Mouse (Mus musculus) spleen, postnatal 14 days (tissue): ENCODE data around the gene Spata13.

Source experiments
- DNase-seq, 2 experiments: peaks; one replicate each; pipeline ENCODE4 v3.0.0; 2021 to 2022; ENCODE audit warnings: low spot score in 2 of 2

The Spata13 gene

DNA sequence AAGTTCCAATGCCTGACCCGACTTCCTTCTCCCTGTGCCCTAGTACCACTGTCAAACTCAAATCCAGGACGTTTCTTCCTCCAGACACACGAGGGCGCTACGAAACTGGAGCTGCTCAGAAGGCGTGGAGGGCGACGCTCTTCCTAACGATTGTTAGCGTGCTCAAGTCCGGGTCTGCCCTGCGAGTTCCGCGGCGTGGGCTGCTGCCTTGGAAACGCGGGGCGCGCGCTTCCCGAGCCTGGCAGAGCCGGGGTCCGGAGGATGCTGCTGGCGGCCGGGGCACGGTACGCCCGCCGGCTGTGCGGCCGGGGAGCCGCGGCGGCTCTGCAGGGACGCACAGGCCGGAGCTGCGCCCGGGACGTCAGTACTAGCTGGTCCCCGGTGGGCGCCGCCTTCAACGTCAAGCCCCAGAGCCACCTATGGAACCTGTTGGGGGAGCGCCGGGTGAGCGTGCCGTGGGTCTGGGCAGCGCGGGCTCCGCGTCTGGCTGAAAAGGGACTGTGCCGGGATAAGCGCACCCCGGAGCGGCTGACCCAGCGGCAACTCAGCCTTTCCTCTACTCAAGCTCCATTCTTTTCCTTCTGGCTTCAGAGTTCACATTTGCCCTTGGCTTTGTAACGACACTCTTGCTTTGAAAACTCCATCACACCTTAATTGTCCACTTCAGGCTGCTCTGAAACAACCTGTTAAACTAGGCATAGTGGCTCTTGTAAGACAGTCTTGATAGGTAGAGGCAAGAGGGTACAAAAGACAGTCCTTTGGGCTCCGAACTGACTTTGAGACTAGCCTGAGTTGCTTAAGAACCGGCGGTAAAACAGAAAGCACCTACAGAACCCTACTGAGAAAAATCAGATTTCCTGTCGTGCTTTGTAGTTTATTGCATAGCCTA is 150.9 kb downstream of the Spata13 start, which contains the start of gene Mipep:
TSS of gene Mipep (plus strand) at position 147 of the 889 bp plus-strand sequence.
- peak; percentile 70 to 80 for DNase-seq

DNA sequence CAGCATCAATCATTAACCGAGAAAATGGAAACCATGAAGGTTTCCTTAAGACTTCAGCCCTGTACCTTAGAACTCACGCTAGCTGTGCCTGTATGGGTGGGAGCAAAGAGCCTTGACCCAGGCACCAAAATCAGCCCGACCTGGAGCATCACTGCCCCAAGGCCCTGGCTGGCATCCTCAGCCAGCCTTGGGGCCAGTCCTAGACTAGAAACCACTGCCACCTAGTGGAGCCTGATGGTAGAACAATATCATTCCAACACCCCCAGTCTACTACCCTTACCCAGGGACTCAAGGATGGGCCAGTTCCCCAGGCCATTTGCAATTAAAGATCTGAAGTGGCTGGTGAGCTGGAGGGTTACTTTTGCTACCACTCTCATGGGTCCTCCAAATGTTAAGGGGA is 156.3 kb downstream of the Spata13 start:
- peak in 1 of 2 experiments; percentile 59 for DNase-seq

DNA sequence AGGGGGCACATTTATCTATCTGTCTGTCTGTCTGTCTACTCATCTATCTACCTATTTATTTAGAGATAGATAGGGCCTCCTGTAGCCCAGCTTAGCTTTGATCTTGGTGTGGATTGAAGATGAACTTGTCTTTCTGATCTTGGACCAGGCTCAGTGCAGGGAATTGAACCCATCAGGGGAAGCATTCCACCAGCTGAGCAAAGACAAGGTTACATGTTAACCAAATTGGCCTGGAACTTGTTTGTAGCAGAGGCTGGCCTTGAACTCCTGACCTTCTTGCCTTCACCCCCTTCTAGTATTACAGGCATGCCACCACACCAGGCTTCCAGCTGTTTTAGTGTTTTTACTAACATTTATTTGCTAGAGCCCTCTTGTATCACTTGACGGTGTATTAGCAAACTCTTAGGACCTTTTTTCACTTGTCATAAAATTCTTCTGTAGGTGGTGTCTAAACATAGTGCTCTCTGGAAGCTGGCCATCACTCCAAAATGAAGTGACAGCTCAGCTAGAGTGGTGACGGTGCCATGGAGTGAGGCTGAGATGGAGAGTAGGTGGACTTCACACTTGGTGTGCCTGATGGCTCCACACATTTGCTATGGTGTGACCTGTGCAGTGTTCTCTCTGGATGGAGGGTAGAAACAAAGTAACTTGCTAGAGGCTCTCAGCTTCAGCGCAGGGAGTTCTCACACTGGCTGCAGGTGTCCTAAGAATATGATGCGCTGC is 163.0 kb downstream of the Spata13 start:
- DNase-seq, result no peak

DNA sequence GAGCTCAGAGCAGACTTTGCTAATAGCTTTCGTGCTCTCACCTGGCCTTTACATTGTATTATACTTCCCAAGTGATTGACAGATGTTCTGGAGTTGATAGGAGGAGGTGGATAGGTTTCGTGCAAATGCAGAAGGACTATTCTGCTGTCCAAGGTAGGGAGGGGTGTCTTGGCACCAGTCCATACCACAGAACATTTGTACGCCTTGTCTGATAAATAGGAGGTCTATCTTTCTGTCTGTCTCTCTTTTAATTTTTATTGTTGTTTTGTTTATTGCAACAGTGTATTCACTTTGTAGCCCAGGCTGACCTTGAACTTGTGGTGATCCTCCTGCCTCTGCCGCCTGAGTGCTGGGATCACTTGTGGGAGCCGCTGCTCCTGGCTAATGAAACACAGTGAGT is 163.8 kb downstream of the Spata13 start:
- DNase-seq, result no peak

DNA sequence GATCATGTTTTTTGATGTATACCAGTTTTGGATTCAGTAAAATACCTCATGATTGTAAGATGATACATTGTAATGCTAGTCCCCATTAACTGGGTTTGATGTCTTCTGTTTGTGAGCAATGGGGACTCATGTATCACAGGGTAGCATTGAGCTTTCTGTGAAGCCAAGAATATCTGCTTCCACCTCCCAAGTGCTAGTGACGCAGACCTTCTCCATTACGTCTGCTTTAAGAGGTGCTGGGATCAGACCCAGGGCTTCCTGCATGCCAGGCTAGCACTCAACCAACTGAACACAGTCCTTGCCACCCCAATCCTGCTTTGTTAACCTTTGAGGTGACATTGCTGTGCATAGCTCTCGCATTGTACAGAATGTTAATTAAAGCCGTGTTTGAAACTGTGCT is 164.9 kb downstream of the Spata13 start:
- no peak for DNase-seq

DNA sequence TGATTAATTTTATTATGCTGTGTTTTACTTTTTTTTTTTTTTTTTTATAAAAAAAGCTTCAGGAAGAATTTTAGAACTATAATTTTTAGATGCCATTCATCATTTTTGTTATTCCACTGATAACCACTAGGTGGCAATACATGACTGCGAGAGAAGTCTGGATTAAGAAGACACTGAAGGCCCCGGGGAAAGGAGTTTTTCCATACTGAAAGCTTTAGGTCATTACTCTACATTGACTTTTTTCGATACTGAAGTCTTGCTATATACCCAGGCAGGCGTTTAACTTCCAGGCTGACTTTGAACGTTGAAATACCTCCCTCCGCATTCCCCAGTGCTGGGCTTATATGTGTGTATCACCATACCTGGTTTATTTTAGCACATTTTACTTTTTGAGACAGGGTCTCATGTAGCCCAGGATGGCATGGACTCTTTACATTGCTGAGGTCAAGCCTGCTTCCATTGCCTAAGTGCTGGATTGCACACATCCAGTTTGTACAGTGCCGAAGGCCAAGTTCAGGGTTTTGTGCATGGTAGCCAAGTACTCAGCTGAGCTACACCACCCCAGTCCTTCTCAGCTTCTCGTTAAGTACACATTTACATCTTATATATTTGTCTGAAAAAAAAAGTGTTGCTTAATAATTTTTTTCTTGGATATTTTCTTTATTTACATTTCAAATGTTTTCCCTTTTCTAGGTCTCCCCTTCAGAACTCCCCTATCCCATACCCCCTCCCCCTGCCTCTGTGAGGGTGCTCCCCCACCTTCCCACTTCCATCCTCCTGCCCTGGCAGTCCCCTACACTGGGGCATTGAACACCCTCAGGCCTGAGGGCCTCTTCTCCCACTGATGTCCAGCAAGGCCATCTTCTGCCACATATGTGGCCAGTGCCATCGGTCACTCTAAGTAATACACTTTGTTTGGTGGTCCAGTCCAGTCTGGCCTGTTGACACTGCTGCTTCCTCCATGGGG is 166.2 kb downstream of the Spata13 start:
- DNase-seq, result no peak

DNA sequence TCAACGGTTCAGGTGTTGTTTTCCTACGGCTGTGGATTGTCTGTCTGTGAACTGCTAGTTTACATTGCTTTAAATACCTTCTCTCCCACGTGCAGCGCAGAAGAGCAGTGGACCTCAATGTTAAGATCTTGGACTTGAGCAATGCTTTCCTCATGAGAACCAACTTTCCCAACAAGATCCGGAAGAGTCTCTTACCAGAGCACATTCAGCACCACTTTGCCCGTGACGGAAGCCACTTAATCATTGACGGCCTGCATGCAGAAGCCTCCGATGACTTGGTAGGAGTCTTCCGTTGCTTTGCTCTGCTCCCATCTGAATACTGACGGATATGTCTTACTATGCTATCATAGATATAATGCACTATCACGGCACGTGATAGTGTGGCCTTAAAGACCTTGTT is 168.2 kb downstream of the Spata13 start:
- DNase-seq, result no peak

DNA sequence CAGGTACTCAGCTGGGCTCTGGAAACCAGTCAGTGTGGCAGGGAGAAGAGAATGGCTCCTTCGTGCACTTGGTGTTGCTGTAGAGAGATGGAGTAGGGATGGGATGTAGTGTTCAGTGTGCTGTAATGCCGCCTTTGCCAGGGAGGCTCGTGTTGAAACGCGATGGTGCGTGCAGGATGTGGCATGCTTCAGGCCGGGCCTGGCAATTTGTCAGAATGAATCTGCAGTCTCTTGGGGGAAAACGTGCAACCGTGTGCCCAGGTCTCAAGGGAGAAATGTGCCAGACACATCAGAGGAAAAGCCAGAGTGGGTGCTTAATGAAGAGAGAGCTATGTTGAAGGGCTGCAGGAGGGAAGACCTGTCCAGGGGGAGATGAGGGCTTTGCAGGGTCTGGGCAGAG is 171.2 kb downstream of the Spata13 start:
- DNase-seq, result no peak

DNA sequence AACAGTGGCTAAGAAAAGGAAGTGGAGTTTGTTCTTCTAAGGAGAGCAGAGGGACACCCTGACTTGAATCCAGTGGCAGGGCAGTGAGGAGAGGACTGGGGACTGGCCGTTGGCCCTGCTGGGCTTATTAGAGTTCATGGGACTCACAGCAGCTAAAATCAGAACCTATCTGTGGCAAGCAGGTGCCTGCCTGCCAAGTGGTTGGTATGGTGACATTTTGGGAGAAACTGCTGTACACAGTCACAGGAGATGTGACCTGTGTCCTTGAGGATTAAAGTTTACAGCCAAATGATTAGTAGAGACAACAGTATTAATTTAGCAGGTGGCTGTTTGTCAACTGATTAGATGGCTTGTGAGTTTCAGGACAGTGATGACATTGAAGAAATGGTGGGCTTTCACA is 172.1 kb downstream of the Spata13 start:
- no peak for DNase-seq

DNA sequence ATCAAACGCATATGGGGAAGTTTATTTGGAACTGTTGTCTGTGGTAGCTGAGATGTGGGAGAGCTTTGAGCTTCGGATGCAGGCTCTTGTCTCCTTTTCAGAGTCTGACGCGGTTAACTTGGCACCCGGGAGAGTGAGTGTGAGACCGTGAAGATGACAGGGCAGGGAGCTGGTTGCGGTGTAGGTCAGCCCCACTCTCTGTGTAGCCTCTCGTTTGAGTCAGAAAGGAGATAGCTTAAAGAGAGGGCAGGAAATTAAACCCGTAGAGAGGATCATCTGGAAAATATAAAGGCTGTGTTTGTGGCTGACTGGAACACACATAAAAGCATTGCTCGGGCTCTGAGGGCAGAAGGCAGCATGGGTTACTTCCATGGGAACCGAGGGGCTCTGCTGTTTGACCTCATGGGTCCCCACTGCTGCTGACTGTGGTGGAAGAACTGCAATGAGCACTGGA is 173.1 kb downstream of the Spata13 start:
- no peak for DNase-seq

DNA sequence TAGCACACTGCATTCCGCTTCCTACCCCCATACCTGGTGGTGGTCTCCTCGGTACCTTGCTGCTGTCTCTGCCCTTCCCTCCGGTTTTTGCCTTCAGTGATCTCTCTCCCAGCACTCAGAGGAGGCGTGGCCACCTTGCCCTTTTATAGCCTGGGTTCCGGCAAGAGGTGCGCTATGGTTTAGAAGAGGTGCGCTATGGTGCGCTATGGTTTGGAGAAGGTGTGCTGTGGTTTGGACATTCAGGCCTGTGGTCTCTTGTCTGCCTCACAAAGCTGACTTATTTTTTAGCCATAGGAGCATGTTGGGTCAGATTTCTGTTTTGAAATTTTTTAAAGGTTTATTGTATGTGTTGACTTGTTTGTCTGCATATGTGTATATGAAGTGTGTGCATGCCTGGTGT is 176.1 kb downstream of the Spata13 start:
- DNase-seq, result no peak

DNA sequence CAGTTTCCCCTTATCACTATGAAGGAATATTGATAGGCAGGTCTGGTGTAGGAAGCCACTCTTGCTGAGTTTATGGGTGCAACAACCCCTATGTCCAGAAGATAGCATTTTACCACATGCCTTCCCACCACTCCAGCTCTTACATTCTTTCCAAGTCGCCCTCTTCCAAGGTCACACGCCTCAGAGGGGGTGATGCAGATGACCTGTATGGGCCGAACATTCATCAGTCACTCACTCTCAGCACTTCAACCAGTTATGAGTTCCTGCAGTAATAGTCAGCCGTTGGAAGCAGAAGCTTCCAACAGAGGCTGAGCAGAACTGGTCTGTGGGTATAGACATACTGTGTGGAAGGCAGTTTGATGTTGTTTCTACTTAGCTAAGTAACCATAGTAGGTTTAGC is 177.7 kb downstream of the Spata13 start:
- DNase-seq, result no peak
